Mouse (Mus musculus): ENCODE measurements around the gene Gm28551. TPM values are rescaled to one million over a fixed set of nuclear protein-coding genes. Genes with fewer than 3 reads are reported as not detected.
"Not testable (repeated sequence)": the region's sequence is repeated elsewhere in the genome, so short reads cannot be mapped to it uniquely, and the experiment has no call there.

Gene Gm28551
- polyA plus RNA-seq (2012; rRNA removed) = 0.29 and 0.34 TPM in 2 replicates

GRCm38 (mm10) chr1:53352327-53353261 lies at the start of gene Gm28551, which contains the start of the genes Asdurf and Asnsd1:
Gm28551 (minus strand) TSS chr1:53352667.
Asdurf (minus strand) TSS chr1:53352619.
Asnsd1 (minus strand) TSS chr1:53352752.
- Histone ChIP-seq H3K4me1 (ENCODE audit: control insufficient read depth, insufficient read depth, low read length) (no peaks in the 10 kb centered on the region), H3K4me3 (ENCODE audit: insufficient read depth, low read length) (peak within 1 kb of the TSS; percentile 73), H3K27ac (ENCODE audit: insufficient read depth, low read length) (peak within 1 kb of the TSS; percentile 45; the same call in 1 of the 2 replicates)
- TF ChIP-seq CTCF (IDR thresholded peaks at IDR 0.05; ENCODE audit: extremely low read depth, insufficient read depth, low read length) = peak; percentile 25; the same call in 1 of the 2 replicates
- TF ChIP-seq POLR2A (IDR thresholded peaks at IDR 0.05; ENCODE audit: extremely low read depth, insufficient read depth, low read length) = peak; percentile 92

- H3K27ac ChIP-seq (ENCODE audit: insufficient read depth, low read length); H3K4me3 ChIP-seq (ENCODE audit: insufficient read depth, low read length); H3K4me1 ChIP-seq (ENCODE audit: control insufficient read depth, insufficient read depth, low read length): not testable (repeated sequence)
Measured at GRCm38 (mm10) chr1:53393936-53394760, 41.7 kb upstream of the Gm28551 start.

DNA sequence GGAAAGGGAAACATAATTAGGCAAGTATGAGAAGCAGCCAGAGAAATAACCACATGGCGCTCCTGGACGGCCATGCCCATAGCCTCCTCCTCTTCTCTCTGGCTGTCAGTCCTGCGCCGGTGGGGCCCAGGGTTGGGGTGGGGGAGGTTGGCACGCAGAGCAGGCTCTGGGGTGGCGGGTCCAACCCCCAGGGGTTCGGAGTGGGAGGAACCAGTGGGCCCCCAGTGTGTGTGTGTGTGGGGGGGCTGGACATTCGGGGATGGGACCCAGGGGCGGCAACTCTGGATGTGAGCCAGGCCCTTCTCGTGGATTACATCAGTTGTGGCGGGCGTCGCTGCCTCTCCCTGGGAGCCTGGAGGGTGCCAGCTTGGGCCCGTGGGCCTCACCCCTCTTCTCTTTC lies 36.3 kb upstream of the Gm28551 start:
- TF ChIP-seq CTCF (IDR thresholded peaks at IDR 0.05; ENCODE audit: extremely low read depth, insufficient read depth, low read length) = no peak
- TF ChIP-seq POLR2A (IDR thresholded peaks at IDR 0.05; ENCODE audit: extremely low read depth, insufficient read depth, low read length) = no peak
- no peaks in the 10 kb centered on the region for H3K4me1 ChIP-seq (ENCODE audit: control insufficient read depth, insufficient read depth, low read length)
- H3K27ac ChIP-seq (ENCODE audit: insufficient read depth, low read length) = no peak overlapping the region
- H3K4me3 ChIP-seq (ENCODE audit: insufficient read depth, low read length) = no peak overlapping the region

DNA sequence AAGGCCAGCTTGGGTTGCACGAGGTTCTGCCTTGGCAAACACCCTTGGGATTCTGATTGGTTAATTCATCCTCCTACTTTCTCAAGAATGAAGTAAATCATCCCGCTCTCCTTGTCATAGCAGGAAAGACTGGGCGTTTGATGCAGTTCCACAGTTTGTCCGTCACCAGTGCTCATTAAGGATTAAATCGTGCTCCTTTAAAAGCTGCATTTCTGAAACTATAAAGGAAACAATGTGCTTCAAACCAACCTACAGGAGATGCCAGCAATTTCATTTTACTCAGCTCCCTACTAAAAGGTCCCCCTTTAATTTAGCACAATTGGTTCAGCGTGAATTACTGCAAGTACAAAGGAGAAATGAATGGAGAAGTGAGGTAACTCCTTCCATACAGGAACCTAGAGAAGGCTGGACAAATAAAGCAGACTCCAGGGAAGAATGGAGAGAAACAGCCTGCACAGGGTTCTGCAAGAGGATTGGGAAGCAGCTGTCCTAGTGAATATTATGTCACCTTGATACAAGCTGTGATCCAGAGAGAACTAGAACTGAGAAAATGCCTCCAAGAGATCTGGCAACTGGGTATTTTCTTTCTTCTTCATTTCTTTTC lies 31.7 kb upstream of the Gm28551 start:
- TF ChIP-seq POLR2A (IDR thresholded peaks at IDR 0.05; ENCODE audit: extremely low read depth, insufficient read depth, low read length) (no peak), CTCF (IDR thresholded peaks at IDR 0.05; ENCODE audit: extremely low read depth, insufficient read depth, low read length) (no peak)
- Histone ChIP-seq H3K4me3 (ENCODE audit: insufficient read depth, low read length) (no peak overlapping the region), H3K4me1 (ENCODE audit: control insufficient read depth, insufficient read depth, low read length) (no peaks in the 10 kb centered on the region), H3K27ac (ENCODE audit: insufficient read depth, low read length) (no peak overlapping the region)

GRCm38 (mm10) chr1:53377731-53378130 lies 25.3 kb upstream of the Gm28551 start:
- no peak for TF ChIP-seq CTCF (IDR thresholded peaks at IDR 0.05; ENCODE audit: extremely low read depth, insufficient read depth, low read length)
- no peak for TF ChIP-seq POLR2A (IDR thresholded peaks at IDR 0.05; ENCODE audit: extremely low read depth, insufficient read depth, low read length)
- Histone ChIP-seq H3K4me3 (ENCODE audit: insufficient read depth, low read length) (no peak overlapping the region), H3K27ac (ENCODE audit: insufficient read depth, low read length) (no peak overlapping the region), H3K4me1 (ENCODE audit: control insufficient read depth, insufficient read depth, low read length) (no peaks in the 10 kb centered on the region)

DNA sequence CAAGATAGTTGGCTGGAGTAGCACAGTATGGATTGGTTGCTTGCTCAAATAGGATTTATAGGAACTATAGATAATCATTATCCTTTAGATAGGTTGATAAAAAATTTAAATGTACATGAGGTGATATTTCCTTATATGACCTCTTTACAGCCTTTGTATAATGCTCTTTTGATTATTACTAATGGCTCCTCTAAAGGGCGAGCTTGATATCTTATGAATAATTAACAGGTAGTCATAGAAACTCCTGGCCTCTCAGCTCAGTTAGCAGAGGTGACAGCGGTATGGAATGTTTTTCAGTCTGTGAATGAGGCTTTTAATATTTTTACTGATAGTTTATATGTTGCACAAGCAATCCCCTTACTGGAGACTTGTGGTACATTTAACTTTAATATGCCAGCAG lies 23.5 kb upstream of the Gm28551 start:
- not testable (repeated sequence) for H3K4me1 ChIP-seq (ENCODE audit: control insufficient read depth, insufficient read depth, low read length); H3K4me3 ChIP-seq (ENCODE audit: insufficient read depth, low read length); H3K27ac ChIP-seq (ENCODE audit: insufficient read depth, low read length)

DNA sequence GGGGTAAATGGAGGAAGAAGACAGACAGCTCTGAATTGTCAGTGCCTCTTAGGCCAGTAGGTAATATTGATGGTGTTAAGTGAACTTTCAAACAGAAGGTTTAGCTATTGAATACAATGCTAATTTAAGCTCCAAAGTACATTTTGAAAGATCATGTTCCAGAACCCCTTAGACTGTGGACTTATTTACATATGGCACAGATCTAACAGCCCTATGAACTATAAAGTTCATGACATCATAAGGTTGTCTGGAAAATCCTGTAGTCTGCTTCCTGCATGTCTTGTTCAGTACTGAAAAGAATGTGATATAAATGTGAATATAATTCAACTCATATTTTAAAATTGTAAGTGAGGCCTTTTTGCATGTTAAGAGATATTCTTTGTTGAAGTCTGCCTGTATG lies 6.5 kb upstream of the Gm28551 start:
- Histone ChIP-seq H3K27ac (ENCODE audit: insufficient read depth, low read length) (no peak overlapping the region), H3K4me1 (ENCODE audit: control insufficient read depth, insufficient read depth, low read length) (no peaks in the 10 kb centered on the region), H3K4me3 (ENCODE audit: insufficient read depth, low read length) (no peak overlapping the region)
- TF ChIP-seq CTCF (IDR thresholded peaks at IDR 0.05; ENCODE audit: extremely low read depth, insufficient read depth, low read length) (no peak), POLR2A (IDR thresholded peaks at IDR 0.05; ENCODE audit: extremely low read depth, insufficient read depth, low read length) (no peak)

GRCm38 (mm10) chr1:53341071-53341470 lies 11.4 kb downstream of the Gm28551 start:
- H3K4me3 ChIP-seq (ENCODE audit: insufficient read depth, low read length) = no peak overlapping the region
- no peaks in the 10 kb centered on the region for H3K4me1 ChIP-seq (ENCODE audit: control insufficient read depth, insufficient read depth, low read length)
- no peak for TF ChIP-seq POLR2A (IDR thresholded peaks at IDR 0.05; ENCODE audit: extremely low read depth, insufficient read depth, low read length)
- no peak for TF ChIP-seq CTCF (IDR thresholded peaks at IDR 0.05; ENCODE audit: extremely low read depth, insufficient read depth, low read length)
- no peak overlapping the region for H3K27ac ChIP-seq (ENCODE audit: insufficient read depth, low read length)

GRCm38 (mm10) chr1:53337403-53337802 lies 15.1 kb downstream of the Gm28551 start:
- H3K4me1 ChIP-seq (ENCODE audit: control insufficient read depth, insufficient read depth, low read length); H3K27ac ChIP-seq (ENCODE audit: insufficient read depth, low read length); H3K4me3 ChIP-seq (ENCODE audit: insufficient read depth, low read length): not testable (repeated sequence)

Measured in cortical plate, adult 2 months (tissue).